Mouse (Mus musculus): ENCODE data around the gene Mfsd4b1.
"Not testable (repeated sequence)": the region's sequence is repeated elsewhere in the genome, so short reads cannot be mapped to it uniquely, and the experiment has no call there.

The Mfsd4b1 gene

DNA sequence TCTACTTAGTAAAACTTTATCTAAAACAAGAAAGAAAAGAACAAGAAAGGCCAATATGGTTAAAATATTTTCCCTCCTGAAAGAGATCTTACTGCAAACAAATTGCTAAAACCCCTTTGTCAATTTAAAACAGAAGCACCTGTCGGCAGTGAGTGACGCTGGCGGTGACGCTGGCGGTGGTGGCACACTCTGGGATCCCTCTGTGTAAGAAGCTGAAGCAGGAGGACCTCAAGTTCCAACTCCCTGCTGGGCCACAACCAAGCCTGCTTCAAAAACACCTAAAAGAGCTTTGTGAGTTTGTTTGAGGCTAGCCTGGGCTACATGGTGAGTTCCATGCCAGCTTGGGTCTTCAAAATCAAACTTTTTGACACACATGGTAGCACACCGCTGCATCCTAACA lies 9.9 kb upstream of the Mfsd4b1 start:
- in situ Hi-C loops (cut with MboI), result no loop called here

DNA sequence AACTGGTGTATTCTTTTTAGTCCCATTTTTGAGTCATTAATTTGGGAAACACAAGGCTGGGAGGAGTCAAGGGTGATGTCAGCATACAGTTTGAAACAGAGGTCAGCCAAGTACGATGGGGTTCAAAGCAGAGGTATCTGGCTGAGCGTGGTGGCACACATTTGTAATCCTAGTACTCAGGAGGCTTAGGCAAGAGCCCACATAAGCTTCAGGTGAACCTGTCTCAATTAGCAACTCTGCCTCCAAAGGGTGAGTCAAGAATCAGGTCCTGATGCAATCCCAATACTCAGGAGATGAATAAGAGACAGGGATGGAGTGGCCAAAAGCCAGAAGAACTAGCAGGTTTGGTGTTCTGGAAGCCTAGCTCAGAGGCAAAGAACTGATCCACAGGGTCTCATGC lies 7.8 kb upstream of the Mfsd4b1 start:
- in situ Hi-C loops (cut with MboI), result no loop called here

DNA sequence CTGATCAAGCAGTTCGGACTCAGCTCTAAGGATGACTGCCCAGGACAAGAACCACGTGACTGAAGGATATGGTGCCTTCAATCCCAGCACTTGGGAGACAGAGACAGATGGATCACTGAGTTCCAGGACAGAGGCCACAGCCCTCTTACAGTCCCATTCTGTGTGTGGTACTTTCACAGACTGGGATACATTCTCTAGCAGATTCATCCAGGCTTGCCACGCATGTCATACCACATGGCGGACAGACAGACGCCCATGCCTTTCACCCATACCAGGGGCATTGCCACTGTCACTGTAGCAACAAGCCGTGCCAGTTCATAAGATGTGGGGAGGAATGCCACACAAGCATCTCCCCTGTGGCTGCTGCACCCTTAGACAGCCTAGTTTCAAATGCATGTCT lies 5.6 kb upstream of the Mfsd4b1 start:
- in situ Hi-C loops (cut with MboI), result no loop called here

DNA sequence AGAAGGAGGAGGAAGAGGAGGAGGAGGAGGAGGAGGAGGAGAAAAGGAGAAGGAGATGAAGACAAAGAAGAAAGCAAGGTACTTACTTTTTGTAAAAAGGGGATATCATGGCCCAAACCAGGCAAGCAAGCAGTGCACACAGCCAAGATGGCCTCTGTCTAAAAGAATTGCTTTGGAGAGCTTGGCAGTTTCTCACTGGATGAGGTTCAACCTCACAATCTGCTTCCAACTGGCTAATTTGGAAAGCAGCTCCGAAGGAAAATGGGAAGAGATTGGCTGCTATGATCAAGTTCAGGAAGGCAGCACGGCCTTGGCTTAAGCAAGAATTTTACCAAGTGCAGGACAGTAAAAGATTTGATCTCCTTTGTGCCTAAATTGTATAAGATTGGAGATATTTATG lies 4.5 kb upstream of the Mfsd4b1 start:
- in situ Hi-C loops (cut with MboI), result no loop called here

DNA sequence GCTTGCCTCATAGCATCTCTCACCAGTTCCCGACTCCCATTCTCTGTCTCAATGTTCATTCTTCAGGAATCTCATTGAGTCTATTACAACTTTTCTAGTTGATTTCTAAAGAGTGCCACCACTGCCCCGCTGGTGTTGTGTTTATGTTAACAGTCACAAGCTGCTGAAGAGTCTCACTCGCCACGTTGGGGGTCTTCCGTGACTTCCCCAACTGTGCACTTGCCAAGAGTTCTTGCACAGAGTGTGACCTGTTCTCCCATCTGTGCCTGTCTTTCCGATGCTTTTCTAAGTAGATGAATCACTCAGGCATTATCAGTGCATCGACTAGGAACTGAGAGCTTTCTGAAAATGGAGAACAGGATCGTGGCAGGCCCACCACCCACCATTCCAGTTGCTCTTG lies 3.0 kb upstream of the Mfsd4b1 start:
- in situ Hi-C loops (cut with MboI), result no loop called here

DNA sequence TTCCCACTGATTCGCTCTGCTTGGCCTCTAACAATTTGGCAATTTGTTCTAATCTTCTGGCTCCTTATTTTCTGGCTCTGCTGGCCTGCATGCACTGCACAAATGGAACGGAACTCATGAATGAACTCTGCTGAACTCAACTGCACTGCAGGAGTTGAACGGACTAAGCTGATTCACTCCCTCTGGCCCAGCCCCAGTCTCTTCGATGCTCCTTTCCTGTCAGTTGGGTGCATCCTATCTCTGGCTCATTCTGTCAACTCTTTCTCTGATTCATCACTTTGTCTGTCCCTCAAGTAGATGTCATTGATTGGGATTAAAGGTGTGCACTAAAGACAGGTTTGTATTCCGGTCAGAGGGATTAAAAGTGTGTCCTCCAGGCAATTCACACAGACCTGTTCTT lies 1.5 kb upstream of the Mfsd4b1 start:
- in situ Hi-C loops (cut with MboI), result no loop called here

DNA sequence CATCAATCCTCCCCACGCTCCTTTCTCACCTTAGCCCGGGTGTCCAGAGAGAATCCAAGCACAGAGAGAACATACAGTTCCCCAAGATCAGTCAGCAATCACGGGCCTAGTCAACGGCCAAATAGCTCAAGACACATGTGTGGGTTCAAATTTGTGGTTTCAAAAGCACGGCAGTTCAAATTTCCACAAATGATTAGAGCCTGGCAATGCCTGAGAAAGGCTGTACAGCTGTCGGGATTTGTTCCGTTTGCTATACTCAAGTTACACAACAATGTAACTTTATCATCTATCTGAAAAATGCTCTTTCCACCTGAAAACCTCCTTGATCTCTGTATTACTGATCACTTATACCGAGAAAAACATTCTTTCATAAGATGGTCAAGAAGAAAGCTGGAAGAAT lies 492 bp upstream of the Mfsd4b1 start:
- in situ Hi-C loops (cut with MboI), result no loop called here

DNA sequence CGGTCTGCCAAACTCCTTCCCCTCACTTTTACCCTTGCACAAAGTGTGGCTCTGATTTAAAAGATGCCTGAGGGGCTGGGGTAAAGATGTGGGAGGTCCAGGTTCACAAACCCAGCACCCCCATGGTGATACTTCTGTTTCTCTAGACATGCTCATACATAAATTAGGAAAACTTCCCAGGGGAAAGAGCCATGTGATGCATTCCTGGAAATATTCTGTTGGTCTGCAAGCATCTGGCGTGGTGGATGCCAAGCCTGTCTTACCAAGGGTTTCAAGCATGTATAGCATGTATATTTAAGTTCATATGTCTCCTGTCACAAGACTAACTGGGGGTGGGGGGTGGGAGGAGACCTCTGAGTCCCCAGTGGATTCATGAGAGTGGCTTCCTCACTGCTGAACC lies 4.7 kb downstream of the Mfsd4b1 start:
- in situ Hi-C loops (cut with MboI), result no loop called here

DNA sequence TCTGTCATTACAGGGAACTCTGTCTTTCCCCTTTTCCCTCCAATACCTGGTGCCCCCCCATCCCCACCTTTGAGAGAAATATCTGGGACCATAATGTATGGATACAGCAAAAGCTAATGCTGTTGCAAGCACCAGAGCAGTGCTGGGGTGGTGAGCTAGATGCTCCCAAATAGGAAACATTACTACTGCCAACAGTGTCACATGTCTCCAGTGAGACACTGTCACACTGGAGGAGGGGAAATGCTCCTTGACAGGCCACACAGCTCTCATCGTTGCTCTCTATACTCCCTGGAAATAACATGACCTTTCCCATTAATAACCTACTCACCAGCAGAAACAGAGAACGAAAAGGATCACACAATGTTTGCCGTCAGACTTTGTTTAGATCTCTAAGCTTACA lies 5.6 kb downstream of the Mfsd4b1 start:
- in situ Hi-C loops (cut with MboI), result no loop called here

DNA sequence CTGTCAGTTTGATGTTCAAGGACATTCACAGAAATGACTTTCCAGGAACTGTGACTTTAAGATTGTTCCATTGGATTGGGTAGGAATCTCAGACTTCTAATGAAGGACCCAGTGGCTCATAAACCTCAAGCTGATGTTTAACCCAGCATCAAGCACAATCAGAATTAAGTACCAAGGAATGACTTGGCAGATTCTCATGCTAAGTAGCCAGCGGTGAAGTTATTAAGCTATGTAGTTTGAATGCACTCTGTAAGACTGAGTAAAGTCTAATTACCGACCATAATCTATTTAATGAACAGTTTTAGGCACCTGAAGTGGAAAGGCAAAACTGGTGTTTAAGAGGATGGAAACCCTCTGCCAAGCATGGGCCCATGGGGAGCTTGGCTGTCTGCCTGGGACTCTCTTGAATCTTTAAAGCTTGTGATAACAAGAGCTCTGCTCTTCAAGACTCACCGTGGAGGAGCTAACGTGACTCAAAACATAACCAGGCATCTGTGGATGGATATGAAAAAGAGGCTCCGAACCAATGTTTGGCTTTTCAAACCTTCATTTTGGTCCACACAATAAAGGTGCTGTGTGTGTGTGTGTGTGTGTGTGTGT lies 6.7 kb downstream of the Mfsd4b1 start:
- in situ Hi-C loops (cut with MboI), result no loop called here

DNA sequence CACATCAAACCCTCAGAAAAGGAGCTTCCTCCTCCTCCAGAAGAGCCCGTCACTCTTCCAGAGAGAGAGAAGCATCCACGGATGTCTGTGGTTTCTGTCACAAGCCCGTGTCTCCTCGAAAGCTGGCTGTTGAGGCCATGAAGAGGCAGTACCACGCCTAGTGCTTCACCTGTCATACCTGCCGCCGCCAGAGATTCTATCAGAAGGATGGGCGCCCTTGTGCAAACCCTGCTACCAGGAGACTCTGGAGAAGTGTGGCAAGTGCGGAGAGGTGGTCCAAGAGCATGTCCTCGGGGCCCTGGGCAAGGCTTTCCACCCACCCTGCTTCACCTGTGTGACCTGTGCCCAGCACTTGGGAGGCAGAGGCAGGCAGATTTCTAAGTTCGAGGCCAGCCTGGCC lies 15.5 kb downstream of the Mfsd4b1 start:
- in situ Hi-C loops (cut with MboI), result no loop called here

DNA sequence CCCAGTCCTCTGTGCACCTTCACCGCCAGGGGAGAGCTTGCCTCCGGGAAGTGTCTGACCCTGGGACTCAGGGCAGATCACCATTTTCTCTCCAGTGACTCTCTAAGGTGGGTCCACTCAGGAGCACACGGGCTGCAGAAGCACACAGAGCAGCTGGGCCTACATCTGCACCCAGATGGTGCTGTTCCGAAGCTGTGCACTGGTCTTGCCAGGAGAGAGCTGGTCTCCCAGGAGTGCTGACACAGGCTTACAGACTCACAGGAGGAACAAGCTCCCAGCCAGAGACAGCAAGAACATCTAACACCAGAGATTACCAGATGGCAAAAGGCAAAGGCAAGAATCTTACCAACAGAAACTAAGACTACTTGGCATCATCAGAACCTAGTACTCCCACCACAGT lies 16.2 kb downstream of the Mfsd4b1 start:
- in situ Hi-C loops (cut with MboI), result not testable (repeated sequence)

DNA sequence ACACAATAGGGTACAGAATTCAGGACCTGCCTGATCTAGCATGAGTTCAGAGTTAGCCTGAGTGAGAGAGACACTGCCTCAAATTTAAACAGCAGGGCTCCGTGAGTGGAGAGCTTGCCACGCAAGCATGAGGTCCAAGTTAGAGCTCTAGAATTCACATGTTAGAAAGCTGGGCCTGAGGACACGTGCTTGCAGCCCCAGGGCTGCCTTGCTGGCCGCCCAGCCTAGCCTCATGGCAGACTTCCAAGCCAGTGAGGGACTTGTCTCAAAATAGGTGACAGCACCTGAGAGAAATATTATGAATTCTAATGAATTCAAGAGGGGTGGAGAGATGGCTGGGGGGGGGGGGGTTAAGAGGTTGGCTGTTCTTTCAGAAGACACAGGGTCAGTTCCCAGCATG lies 17.1 kb downstream of the Mfsd4b1 start:
- in situ Hi-C loops (cut with MboI), result no loop called here

DNA sequence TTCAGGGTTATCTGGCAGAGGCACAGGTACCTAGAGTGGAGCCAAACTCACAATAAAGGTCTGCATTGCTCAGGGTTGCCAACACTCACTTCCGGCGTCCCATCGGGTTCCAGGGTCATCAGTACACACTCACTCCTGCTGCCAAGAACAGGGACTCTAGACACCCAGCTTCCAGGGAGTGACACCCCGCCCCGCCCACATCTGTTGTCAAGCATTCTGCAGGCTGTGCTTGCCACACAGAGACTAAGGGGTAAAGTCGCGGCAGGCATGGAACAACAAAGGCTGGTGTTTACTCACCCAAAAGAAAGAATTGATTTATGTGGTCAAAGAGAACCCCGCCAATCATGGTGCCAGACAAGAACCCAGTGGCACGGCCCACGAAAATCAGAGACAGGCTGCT lies 18.1 kb downstream of the Mfsd4b1 start:
- in situ Hi-C loops (cut with MboI), result no loop called here

DNA sequence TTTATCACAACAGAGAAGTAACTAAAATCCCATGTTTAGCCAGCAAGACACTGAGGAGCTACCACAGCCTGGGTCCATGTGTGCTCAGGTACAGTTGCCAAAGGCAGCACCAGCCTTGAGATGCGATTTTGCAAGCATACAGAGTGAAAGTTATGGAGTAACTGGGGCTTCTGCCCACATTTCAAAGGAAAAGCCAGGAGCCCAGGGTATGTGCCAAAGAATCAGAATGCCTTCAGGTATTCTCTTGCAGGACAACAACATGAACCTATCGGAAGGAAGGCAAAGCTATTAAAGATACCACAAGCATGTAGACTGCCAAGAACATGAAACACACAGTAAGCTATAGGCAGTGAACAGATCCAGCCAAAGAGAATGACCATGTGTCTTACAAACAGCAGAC lies 24.3 kb downstream of the Mfsd4b1 start:
- in situ Hi-C loops (cut with MboI), result no loop called here

DNA sequence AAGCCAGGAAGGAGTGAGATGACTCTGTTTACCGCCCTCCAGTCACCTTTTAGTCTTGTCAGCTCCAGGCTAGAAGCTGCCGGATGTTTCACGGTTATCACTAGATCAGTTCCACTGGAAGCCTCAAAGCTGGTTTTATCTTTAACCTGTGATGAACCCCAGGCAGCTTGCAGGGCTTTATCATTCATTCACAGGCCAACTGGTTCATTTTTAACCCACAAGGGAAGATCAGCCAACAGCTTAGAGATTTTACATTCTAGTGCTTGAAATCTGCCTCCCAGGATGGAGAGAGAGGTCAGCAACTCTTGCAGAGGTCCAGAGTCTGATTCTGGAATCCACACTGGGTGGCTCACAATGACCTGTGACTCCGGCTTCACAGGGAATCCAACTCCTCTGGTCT lies 33.9 kb downstream of the Mfsd4b1 start:
- in situ Hi-C loops (cut with MboI), result no loop called here

DNA sequence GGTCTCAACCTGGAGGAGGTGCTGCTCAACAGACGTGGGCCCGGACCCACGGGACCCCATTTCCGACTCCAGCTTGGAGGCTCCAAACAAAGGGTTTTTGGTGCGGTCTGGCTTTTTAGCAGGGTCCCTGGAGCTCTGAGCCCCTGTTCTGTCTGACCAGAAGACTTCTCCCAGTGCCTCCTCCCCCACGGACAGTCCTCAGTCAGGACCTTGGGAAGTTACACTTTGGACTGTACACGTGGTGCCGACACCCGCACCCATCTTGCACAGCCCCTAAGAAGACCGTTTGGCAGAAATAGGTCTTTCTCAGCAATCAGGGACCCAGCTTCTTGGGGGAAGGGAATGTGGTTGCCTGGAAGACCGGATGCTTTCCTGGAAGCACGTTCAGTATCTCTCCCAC lies 38.6 kb downstream of the Mfsd4b1 start, which contains the start of gene Mfsd4b5:
Mfsd4b5 (minus strand) TSS at position 181 of the 400 bp plus-strand sequence.
- in situ Hi-C loops (cut with MboI), result no loop called here

DNA sequence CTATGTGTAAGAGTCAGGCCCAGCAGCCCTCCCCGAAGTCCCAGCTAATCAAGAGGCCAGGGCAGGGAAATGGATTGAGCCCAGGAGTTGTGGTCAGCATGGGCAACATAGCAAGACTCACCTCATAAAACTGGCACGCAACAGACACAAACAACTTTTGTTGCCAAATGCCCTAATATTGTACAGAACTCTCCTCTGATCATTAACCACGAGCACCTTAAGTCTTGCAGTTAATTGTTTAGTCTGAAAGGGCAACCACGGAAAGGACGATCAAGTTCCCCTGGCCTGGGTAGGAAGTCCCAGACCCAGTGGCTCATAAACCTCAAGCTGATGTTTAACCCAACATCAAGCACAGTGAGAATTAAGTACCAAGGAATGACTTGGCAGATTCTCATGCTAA lies 42.5 kb downstream of the Mfsd4b1 start:
- in situ Hi-C loops (cut with MboI), result no loop called here

DNA sequence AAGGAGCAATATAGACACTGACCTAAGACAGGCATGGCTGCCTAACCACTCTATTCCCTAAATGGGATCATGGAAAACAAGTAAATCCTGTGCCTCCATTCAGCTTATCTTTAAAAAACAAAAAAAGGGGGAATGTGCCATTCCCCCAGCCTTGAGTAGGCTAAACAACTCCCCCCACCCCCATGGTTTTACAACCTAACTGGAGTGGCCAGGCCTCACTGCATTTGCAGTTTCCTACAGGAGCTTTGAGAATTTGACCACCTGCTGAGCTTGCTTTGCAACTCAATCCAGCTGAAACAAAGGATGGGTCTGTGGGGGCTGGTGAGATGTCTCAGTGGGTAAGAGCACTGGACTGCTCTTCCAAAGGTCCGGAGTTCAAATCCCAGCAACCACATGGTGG lies 46.8 kb downstream of the Mfsd4b1 start:
- in situ Hi-C loops (cut with MboI), result no loop called here

DNA sequence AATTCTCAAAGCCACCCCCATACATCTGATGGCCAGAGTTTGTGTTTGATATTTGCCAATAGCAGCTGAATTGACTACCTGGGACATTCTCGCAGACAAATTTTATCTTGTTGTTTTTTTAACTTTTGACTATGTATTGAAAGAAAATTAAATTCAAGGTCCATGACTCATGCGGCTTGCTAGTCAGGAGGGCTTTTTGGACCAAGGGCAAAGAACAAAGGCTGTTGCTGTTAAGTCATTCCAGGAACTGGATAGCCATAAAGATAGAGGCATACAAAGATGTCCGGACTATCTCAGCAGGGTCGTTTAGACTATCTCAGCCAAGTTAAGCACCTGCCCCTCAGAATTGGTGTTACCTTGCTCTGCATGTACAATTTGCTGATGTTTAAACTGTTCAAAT lies 47.7 kb downstream of the Mfsd4b1 start:
- in situ Hi-C loops (cut with MboI), result no loop called here

DNA sequence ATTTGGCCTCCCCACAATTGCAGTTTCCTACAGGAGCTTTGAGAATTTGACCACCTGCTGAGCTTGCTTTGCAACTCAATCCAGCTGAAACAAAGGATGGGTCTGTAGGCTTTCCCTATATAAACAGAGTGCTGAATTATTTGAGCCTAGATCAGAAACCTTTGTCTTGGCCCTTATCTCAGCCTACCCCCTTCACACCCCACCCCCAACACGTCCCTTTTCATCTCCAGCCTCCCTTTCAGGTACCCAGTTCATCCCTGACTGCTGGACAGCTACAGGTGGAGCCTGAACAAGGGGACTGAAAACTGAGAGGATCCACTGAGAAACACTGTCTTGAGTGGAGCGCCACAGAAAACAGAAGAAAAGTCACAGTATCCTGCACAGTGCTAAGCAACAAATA lies 49.3 kb downstream of the Mfsd4b1 start:
- in situ Hi-C loops (cut with MboI), result no loop called here

DNA sequence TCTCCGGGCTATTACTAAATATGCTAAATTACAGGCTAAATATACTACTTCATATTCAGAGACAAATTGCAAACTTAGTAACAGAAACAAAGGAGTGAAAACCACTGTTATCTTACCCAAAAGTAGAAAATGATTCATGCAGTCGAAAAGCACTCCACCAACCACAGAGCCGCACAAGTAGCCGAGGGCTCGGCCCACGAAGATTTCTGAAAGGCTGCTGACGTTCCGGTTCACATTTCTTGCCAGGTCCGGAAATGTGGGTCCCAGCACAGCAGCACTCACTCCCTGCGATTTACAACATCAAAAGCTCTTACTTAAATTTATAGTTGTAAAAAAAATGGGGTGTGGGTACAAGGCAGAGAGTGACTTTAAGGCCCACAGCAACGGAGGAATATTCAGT lies 50.1 kb downstream of the Mfsd4b1 start:
- in situ Hi-C loops (cut with MboI), result no loop called here

DNA sequence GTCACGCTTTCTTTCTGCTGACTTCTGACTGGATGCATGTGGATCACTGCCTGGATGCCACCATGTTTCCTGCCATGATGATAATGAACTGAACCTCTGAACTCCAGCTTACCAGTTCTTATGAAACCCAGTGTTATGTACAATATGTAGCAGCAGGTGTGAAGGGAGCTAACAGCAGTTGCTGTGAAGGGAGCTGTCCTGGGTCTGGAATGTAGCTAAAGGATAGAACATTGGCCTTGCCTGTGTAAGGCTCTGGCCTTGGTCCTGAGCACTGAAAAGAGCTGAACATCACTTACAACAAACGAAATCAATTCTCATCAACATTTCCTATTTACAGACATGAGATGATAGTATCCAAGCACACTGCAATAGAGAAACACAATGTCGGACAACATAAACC lies 57.6 kb downstream of the Mfsd4b1 start:
- in situ Hi-C loops (cut with MboI), result no loop called here

DNA sequence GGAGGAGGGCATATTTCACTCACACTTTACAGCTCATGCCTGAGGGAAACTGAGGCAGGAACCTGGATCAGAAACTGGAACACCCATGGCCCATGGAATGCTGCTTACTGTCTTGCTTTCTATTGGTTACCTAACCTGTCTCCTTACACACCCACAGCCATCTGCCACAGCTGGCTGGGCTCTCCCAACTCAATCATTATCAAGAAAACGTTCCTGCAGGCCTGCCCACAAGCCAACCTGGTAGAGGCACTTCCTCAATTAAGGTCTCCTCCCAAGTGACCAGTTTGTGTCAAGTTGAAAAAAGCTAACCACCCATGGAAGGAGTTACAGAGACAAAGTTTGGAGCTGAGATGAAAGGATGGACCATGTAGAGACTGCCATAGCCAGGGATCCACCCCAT lies 63.2 kb downstream of the Mfsd4b1 start:
- in situ Hi-C loops (cut with MboI), result no loop called here

DNA sequence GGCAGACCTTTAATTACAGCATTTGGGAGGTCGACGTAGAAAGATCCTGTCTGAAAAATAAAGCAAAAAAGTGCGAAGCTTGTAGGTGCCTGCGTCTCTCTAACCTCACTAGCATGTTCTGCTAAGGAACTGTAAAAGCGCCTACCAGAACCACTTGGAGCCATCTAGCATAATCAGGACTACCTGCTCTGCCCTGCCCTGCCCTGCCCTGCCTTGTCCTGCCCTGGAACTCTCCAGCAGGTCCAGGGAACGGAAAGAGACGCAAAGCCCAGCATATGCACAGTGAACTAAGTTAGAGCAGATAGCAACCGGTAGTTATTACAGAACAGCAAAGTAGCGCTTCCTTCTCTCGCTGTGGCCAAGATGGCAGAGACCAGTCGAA lies 64.6 kb downstream of the Mfsd4b1 start:
- in situ Hi-C loops (cut with MboI), result no loop called here

Measured in mature B cell (primary cell).